Mouse (Mus musculus): ENCODE data around the gene Rtn4rl2. TPM values are rescaled to one million over a fixed set of nuclear protein-coding genes. Genes with fewer than 3 reads are reported as not detected.

Gene Rtn4rl2
- polyA plus RNA-seq, 1 experiment from 2014 or later = 14.7 TPM

- no peaks in the 10 kb centered on the region for H3K9me3 ChIP-seq
- WGBS = 65% methylated on average over 4 of the region's 4 CpGs
- H3K27me3 ChIP-seq (replicated peaks) = no peaks in the 10 kb centered on the region; the same call in 1 of the 2 replicates
- H3K4me2 ChIP-seq (replicated peaks) = no peak overlapping the region
- H3K27ac ChIP-seq = no peak overlapping the region
- no peak overlapping the region for H3K9ac ChIP-seq
- H3K4me3 ChIP-seq = no peak overlapping the region
- H3K4me1 ChIP-seq = no peaks in the 10 kb centered on the region
- H3K36me3 ChIP-seq = no peaks in the 10 kb centered on the region
- no peak for ATAC-seq (ENCODE audit: low FRiP score, low read depth)
Measured at GRCm38 (mm10) chr2:84895495-84896198, 9.1 kb upstream of the Rtn4rl2 start.

GRCm38 (mm10) chr2:84893359-84893758, 6.8 kb upstream of the Rtn4rl2 start:
- Histone ChIP-seq H3K4me2 (replicated peaks) (no peak overlapping the region), H3K9ac (no peak overlapping the region), H3K9me3 (no peaks in the 10 kb centered on the region), H3K27ac (no peak overlapping the region), H3K36me3 (no peaks in the 10 kb centered on the region), H3K4me3 (no peak overlapping the region), H3K4me1 (peaks cover 7% of the 10 kb centered on the region), H3K27me3 (replicated peaks) (peaks cover 13% of the 10 kb centered on the region)
- 66% methylated on average over 6 of the region's 6 CpGs for WGBS
- ATAC-seq (ENCODE audit: low FRiP score, low read depth) = no peak

GRCm38 (mm10) chr2:84890045-84890340, 3.5 kb upstream of the Rtn4rl2 start:
- no peak overlapping the region for H3K4me2 ChIP-seq (replicated peaks)
- WGBS = 3% methylated on average over 5 of the region's 5 CpGs
- no peaks in the 10 kb centered on the region for H3K9me3 ChIP-seq
- no peak overlapping the region for H3K4me3 ChIP-seq
- no peak for ATAC-seq (ENCODE audit: low FRiP score, low read depth)
- peaks cover 47% of the 10 kb centered on the region for H3K27me3 ChIP-seq (replicated peaks)
- no peak overlapping the region for H3K9ac ChIP-seq
- H3K36me3 ChIP-seq = no peaks in the 10 kb centered on the region
- peaks cover 32% of the 10 kb centered on the region for H3K4me1 ChIP-seq
- no peak overlapping the region for H3K27ac ChIP-seq

GRCm38 (mm10) chr2:84889316-84890044, 3.0 kb upstream of the Rtn4rl2 start:
- H3K9ac ChIP-seq = 0 out of 2 replicates have a peak overlapping the region, but pooled peaks have one; percentile 17
- WGBS = 15% methylated on average over 14 of the region's 14 CpGs
- H3K27me3 ChIP-seq (replicated peaks) = peaks cover 52% of the 10 kb centered on the region
- no peak overlapping the region for H3K27ac ChIP-seq
- no peaks in the 10 kb centered on the region for H3K36me3 ChIP-seq
- H3K4me3 ChIP-seq = peak overlapping the region; percentile 13; the same call in 1 of the 2 replicates
- peak overlapping the region; percentile 91 for H3K4me2 ChIP-seq (replicated peaks)
- ATAC-seq (ENCODE audit: low FRiP score, low read depth) = no peak
- H3K9me3 ChIP-seq = no peaks in the 10 kb centered on the region
- peaks cover 32% of the 10 kb centered on the region for H3K4me1 ChIP-seq

DNA sequence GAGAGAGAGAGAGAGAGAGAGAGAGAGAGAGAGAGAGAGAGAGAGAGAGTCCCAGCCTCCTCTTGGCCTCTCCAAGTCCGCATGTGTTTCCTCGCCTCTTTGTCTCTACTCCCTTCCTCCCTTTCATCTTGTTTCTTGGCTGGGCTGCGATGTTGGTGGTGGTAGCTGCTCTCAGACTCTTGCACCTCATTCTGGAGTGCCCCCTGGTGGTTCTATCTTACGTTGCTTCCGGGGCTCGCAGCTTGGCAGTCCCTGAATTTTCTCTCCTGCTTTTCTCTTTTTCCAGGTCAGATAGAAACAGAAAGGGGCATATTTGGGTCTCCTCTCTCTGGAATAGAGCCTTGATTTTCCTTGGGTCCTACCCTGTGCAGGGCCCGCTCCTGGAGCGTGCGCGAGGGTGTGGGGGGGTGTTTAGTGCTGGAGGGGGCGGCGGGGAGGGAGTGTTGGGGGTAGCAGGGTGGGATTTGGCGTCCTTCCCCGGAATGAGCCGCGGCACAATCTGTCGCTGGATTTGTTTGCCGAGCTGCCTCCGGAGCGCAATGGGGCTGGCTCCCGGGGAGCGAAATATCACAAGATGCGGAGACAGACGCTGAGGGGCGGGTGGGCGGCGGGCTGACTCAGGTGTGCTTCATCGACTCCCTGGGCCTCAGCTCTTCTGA, 2.3 kb upstream of the Rtn4rl2 start:
- Histone ChIP-seq H3K9me3 (no peaks in the 10 kb centered on the region), H3K4me3 (peak overlapping the region; percentile 13; the same call in 1 of the 2 replicates), H3K36me3 (no peaks in the 10 kb centered on the region), H3K27ac (no peak overlapping the region), H3K27me3 (replicated peaks) (peaks cover 59% of the 10 kb centered on the region), H3K4me2 (replicated peaks) (peak overlapping the region; percentile 91), H3K9ac (peak overlapping the region; percentile 17; the same call in 1 of the 2 replicates), H3K4me1 (peaks cover 33% of the 10 kb centered on the region)
- 2% methylated on average over 28 of the region's 28 CpGs for WGBS
- ATAC-seq (ENCODE audit: low FRiP score, low read depth) = no peak

GRCm38 (mm10) chr2:84887411-84888271, 1.1 kb upstream of the Rtn4rl2 start:
- WGBS = under 1% methylated on average over 58 of the region's 58 CpGs
- ATAC-seq (ENCODE audit: low FRiP score, low read depth) = peak; percentile 27; the same call in 1 of the 2 replicates
- H3K27me3 ChIP-seq (replicated peaks) = peaks cover 71% of the 10 kb centered on the region
- no peak overlapping the region for H3K27ac ChIP-seq
- no peaks in the 10 kb centered on the region for H3K9me3 ChIP-seq
- H3K4me3 ChIP-seq = peak overlapping the region; percentile 55
- H3K9ac ChIP-seq = peak overlapping the region; percentile 64; the same call in 1 of the 2 replicates
- H3K4me1 ChIP-seq = peaks cover 45% of the 10 kb centered on the region
- no peaks in the 10 kb centered on the region for H3K36me3 ChIP-seq
- H3K4me2 ChIP-seq (replicated peaks) = peak overlapping the region; percentile 91

GRCm38 (mm10) chr2:84886821-84887281, 341 bp upstream of the Rtn4rl2 start:
- no peaks in the 10 kb centered on the region for H3K36me3 ChIP-seq
- H3K4me3 ChIP-seq = peak overlapping the region; percentile 55
- no peaks in the 10 kb centered on the region for H3K9me3 ChIP-seq
- peaks cover 49% of the 10 kb centered on the region for H3K4me1 ChIP-seq
- H3K27me3 ChIP-seq (replicated peaks) = peaks cover 78% of the 10 kb centered on the region
- no peak overlapping the region for H3K27ac ChIP-seq
- peak overlapping the region; percentile 91 for H3K4me2 ChIP-seq (replicated peaks)
- WGBS = under 1% methylated on average over 28 of the region's 39 CpGs
- H3K9ac ChIP-seq = peak overlapping the region; percentile 64
- ATAC-seq (ENCODE audit: low FRiP score, low read depth) = peak; percentile 44

GRCm38 (mm10) chr2:84885084-84886055, 1.1 kb downstream of the Rtn4rl2 start:
- peak overlapping the region; percentile 91 for H3K4me2 ChIP-seq (replicated peaks)
- H3K36me3 ChIP-seq = no peaks in the 10 kb centered on the region
- H3K4me1 ChIP-seq = peaks cover 49% of the 10 kb centered on the region
- 0 out of 2 replicates have a peak overlapping the region, but pooled peaks have one; percentile 64 for H3K9ac ChIP-seq
- H3K27me3 ChIP-seq (replicated peaks) = peaks cover 90% of the 10 kb centered on the region
- no peak for ATAC-seq (ENCODE audit: low FRiP score, low read depth)
- H3K9me3 ChIP-seq = no peaks in the 10 kb centered on the region
- no peak overlapping the region for H3K27ac ChIP-seq
- WGBS = 11% methylated on average over 21 of the region's 23 CpGs
- peak overlapping the region; percentile 55 for H3K4me3 ChIP-seq

GRCm38 (mm10) chr2:84884611-84885010, 1.9 kb downstream of the Rtn4rl2 start:
- no peaks in the 10 kb centered on the region for H3K9me3 ChIP-seq

DNA sequence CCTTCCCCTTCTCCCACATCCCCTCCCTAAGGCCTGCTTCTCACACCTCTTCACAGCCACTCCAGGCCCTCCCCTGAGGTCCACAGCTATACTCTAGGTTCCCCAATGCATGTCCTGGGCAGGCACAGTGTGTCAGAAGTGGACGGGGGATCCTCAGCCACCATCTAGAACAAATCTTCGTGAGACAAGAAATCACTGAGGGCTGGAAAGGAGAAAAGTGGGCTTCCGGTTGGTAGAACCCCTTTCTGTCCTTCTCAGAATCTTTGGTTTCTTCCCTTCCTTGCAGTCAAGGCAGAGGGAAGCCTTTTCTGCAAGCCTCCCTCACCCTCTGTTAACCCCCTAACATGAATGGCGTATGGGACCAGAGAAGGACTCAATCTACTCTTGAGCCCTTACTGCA, 2.6 kb downstream of the Rtn4rl2 start:
- Histone ChIP-seq H3K9ac (no peak overlapping the region), H3K4me3 (no peak overlapping the region)
- WGBS = 63% methylated on average over 4 of the region's 4 CpGs

More at GRCm38 (mm10) chr2:84884611-84885010, 1.9 kb downstream of the Rtn4rl2 start:
- peaks cover 97% of the 10 kb centered on the region for H3K27me3 ChIP-seq (replicated peaks)
- H3K27ac ChIP-seq = no peak overlapping the region
- peaks cover 49% of the 10 kb centered on the region for H3K4me1 ChIP-seq
- ATAC-seq (ENCODE audit: low FRiP score, low read depth) = no peak
- no peak overlapping the region for H3K9ac ChIP-seq
- 49% methylated on average over 4 of the region's 4 CpGs for WGBS
- H3K36me3 ChIP-seq = no peaks in the 10 kb centered on the region
- H3K4me3 ChIP-seq = 0 out of 2 replicates have a peak overlapping the region, but pooled peaks have one; percentile 55
- H3K4me2 ChIP-seq (replicated peaks) = peak overlapping the region; percentile 91

More for the DNA sequence above, 2.6 kb downstream of the Rtn4rl2 start:
- peaks cover 43% of the 10 kb centered on the region for H3K4me1 ChIP-seq
- no peaks in the 10 kb centered on the region for H3K9me3 ChIP-seq
- no peak for ATAC-seq (ENCODE audit: low FRiP score, low read depth)
- H3K4me2 ChIP-seq (replicated peaks) = peak overlapping the region; percentile 91
- no peak overlapping the region for H3K27ac ChIP-seq
- H3K27me3 ChIP-seq (replicated peaks) = peaks cover 90% of the 10 kb centered on the region
- H3K36me3 ChIP-seq = no peaks in the 10 kb centered on the region

All from neural tube, embryonic 12.5 days (tissue).